In the genomic region with DNA sequence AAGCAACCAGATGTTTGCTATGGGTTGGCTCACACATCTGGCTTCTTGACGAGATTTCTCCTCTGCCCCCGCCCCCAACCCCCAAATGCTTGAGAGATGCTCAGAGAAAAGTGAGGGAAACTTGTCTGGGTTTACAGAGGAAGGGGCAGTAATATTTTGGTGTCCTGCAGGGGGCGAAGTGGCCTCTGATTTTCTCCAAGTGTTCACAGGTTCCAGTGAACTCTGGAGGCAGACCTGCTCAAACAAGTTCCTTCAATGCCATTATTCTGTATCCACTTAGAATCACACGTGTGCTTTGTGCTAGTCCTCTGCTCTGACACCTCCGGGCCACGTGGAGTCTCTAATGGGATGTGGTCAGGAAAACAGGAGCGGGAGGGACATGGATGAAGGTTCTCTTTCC, we compare ENCODE assay signal across 11 mouse cellular contexts. TPM values are rescaled to one million over a fixed set of nuclear protein-coding genes. Genes with fewer than 3 reads are reported as not detected.
A peak's percentile ranks its signal among the peaks of the same experiment; 100 is the strongest.
DNase-seq lines count a peak whose midpoint lies in the region; ATAC-seq lines count a peak whose summit lies in the region.
"Had no signal": no experiment of that assay in that cellular context is flagged by ENCODE, and none has a peak within 500 bp of the region (broad histone marks: within the 10 kb centered on the region; RNA-seq: fewer than 3 reads in every experiment).

No protein-coding gene starts in this region.

- H3K27me3 ChIP-seq in forebrain, embryonic 14.5 days (replicated peaks; ENCODE audit: control insufficient read depth, insufficient read depth, low read length) = peaks cover 40% of the 10 kb centered on the region
- peaks cover 47% of the 10 kb centered on the region for H3K27me3 ChIP-seq in forebrain, embryonic 13.5 days

- H3K27ac ChIP-seq in forebrain, embryonic 14.5 days (ENCODE audit: low read depth, low read length) = no peak overlapping the region
- no peak overlapping the region for H3K27ac ChIP-seq in forebrain, embryonic 13.5 days
- H3K27ac ChIP-seq: heart, embryonic 15.5 days; neural tube, embryonic 12.5 days had no signal

- WGBS in forebrain, embryonic 14.5 days = 28% methylated on average over 7 of the region's 7 CpGs
- 36% methylated on average over 7 of the region's 7 CpGs for WGBS in forebrain, embryonic 13.5 days

- H3K9ac ChIP-seq in forebrain, embryonic 14.5 days (ENCODE audit: low read length) = no peak overlapping the region
- H3K9ac ChIP-seq in forebrain, embryonic 13.5 days = no peak overlapping the region
- H3K9ac ChIP-seq: heart, embryonic 15.5 days; neural tube, embryonic 12.5 days had no signal

- DNase-seq in forebrain, embryonic 14.5 days (ENCODE audit: low spot score) = peak; percentile 44
- peak; percentile 1 for DNase-seq in spleen, adult 12 weeks (ENCODE audit: low spot score)
- no peak for DNase-seq in spleen, postnatal 36 days (ENCODE audit: low spot score in 2 of 2)
- DNase-seq in embryo, embryonic 9.5 days (ENCODE audit: extremely low spot score) = peak; percentile 64
- DNase-seq in kidney, adult 8-10 months = peak; percentile 65 to 83
- DNase-seq in lung, postnatal 36 days = peak; percentile 84
- DNase-seq in urinary bladder, adult 2 months (ENCODE audit: low spot score) = peak; percentile 42

- no peak for ATAC-seq in forebrain, embryonic 14.5 days
- ATAC-seq in forebrain, embryonic 13.5 days = no peak

- H3K9me3 ChIP-seq in forebrain, embryonic 14.5 days (replicated peaks; ENCODE audit: control insufficient read depth, low read length) = no peaks in the 10 kb centered on the region
- H3K9me3 ChIP-seq in forebrain, embryonic 13.5 days (replicated peaks) = no peaks in the 10 kb centered on the region

- H3K4me1 ChIP-seq in forebrain, embryonic 14.5 days (ENCODE audit: control insufficient read depth, insufficient read depth, low read length) = peaks cover 10% of the 10 kb centered on the region
- H3K4me1 ChIP-seq in forebrain, embryonic 13.5 days = peaks cover 25% of the 10 kb centered on the region

- no peak overlapping the region for H3K4me3 ChIP-seq in forebrain, embryonic 14.5 days (ENCODE audit: low read depth, low read length)
- no peak overlapping the region for H3K4me3 ChIP-seq in forebrain, embryonic 13.5 days
- H3K4me3 ChIP-seq: heart, embryonic 15.5 days; neural tube, embryonic 12.5 days had no signal

- H3K4me2 ChIP-seq in forebrain, embryonic 14.5 days (ENCODE audit: low read length) = no peak overlapping the region
- no peak overlapping the region for H3K4me2 ChIP-seq in forebrain, embryonic 13.5 days
- H3K4me2 ChIP-seq: heart, embryonic 15.5 days; neural tube, embryonic 12.5 days had no signal

- no peaks in the 10 kb centered on the region for H3K36me3 ChIP-seq in forebrain, embryonic 14.5 days (ENCODE audit: control insufficient read depth, insufficient read depth, low read length)
- no peaks in the 10 kb centered on the region for H3K36me3 ChIP-seq in forebrain, embryonic 13.5 days (ENCODE audit: poor library complexity, severe bottlenecking)
- H3K36me3 ChIP-seq: G1E; heart, embryonic 15.5 days; neural tube, embryonic 12.5 days had no signal

RNA-seq across cellular contexts. Expression of gene Bmp6, which starts 2.3 kb away (rescaled TPM):
- 2.6 and 3.7 TPM in 2 replicates for polyA plus RNA-seq in forebrain, embryonic 14.5 days (2014; fragmentation: Nextera tagmentation; extraction: Ambion mirVana)
- 0.71 and 1.7 TPM in 2 replicates for polyA plus RNA-seq in forebrain, embryonic 13.5 days (2015; fragmentation: Nextera tagmentation; extraction: Ambion mirVana)
- 19.4 and 20.0 TPM in 2 replicates for polyA plus RNA-seq in urinary bladder, adult 2 months (2012; rRNA removed)
- polyA plus RNA-seq: G1E had no signal

Comparison
In these comparisons a context has a peak if more than half of its experiments do, and no peak if none do; other contexts are left out.
1. DNase-seq: peak in forebrain, embryonic 14.5 days (single experiment), spleen, adult 12 weeks (single experiment), embryo, embryonic 9.5 days (single experiment), kidney, adult 8-10 months (2 of 2), lung, postnatal 36 days (single experiment) and urinary bladder, adult 2 months (single experiment); none in spleen, postnatal 36 days (0 of 2).